Mouse (Mus musculus) large intestine, adult 2 months (tissue): ENCODE data around the gene Sirt4. TPM values are rescaled to one million over a fixed set of nuclear protein-coding genes. Genes with fewer than 3 reads are reported as not detected.
A peak's percentile ranks its signal among the peaks of the same experiment; 100 is the strongest.
"Not testable (repeated sequence)": the region's sequence is repeated elsewhere in the genome, so short reads cannot be mapped to it uniquely, and the experiment has no call there.

Experiments used
- DNase-seq: peaks from one replicate; pipeline ENCODE4 v3.0.0-alpha.2; 2012; ENCODE audit warnings: low read depth, low spot score
- WGBS: fragments of 180-500 bp; shearing (Covaris S2); methylation state at CpG from one replicate; pipeline ENCODE4 v1.1.7; 2018; 5-methylcytosine and 5-hydroxymethylcytosine counted together
- polyA plus RNA-seq: library from polyadenylated mRNA; depleted of rRNA; stranded (reverse); fragments of >200 nt; gene quantifications from 2 replicates; pipeline ENCODE4 v1.2.3, GENCODE M21; 2012; rRNA removed

The Sirt4 gene
- polyA plus RNA-seq, result 17.3 and 24.2 TPM in 2 replicates

- DNase-seq, result peak; percentile 96
These were observed at the start of gene Sirt4 for GRCm38 (mm10) chr5:115483947-115484920. TSS of gene Sirt4 (minus strand) at chr5:115484725.

GRCm38 (mm10) chr5:115531671-115532270 is 47.2 kb upstream of the Sirt4 start:
- no peak for DNase-seq
- WGBS, result 12% methylated on average over 18 of the region's 18 CpGs

More at GRCm38 (mm10) chr5:115483947-115484920, at the start of gene Sirt4:
- 3% methylated on average over 30 of the region's 30 CpGs for WGBS

- WGBS, result 80% methylated on average over 8 of the region's 8 CpGs
- no peak for DNase-seq
These were observed 45.9 kb upstream of the Sirt4 start for GRCm38 (mm10) chr5:115530447-115530809.

- no peak for DNase-seq
- WGBS, result 61% methylated on average over 7 of the region's 7 CpGs
These were observed 45.4 kb upstream of the Sirt4 start for GRCm38 (mm10) chr5:115529742-115530446.

GRCm38 (mm10) chr5:115529364-115529741 is 44.8 kb upstream of the Sirt4 start:
- no peak for DNase-seq
- 63% methylated on average over 8 of the region's 8 CpGs for WGBS

GRCm38 (mm10) chr5:115528128-115528527 is 43.6 kb upstream of the Sirt4 start:
- WGBS, result 67% methylated on average over 5 of the region's 5 CpGs
- no peak for DNase-seq

GRCm38 (mm10) chr5:115526456-115527202 is 42.1 kb upstream of the Sirt4 start:
- 82% methylated on average over 17 of the region's 17 CpGs for WGBS
- no peak for DNase-seq

GRCm38 (mm10) chr5:115525943-115526342 is 41.4 kb upstream of the Sirt4 start:
- WGBS, result 80% methylated on average over 9 of the region's 9 CpGs
- DNase-seq, result no peak

- no peak for DNase-seq
- 97% methylated on average over 4 of the region's 4 CpGs for WGBS
These were observed 40.9 kb upstream of the Sirt4 start for GRCm38 (mm10) chr5:115525416-115525815.

- WGBS, result 73% methylated on average over 12 of the region's 12 CpGs
- no peak for DNase-seq
These were observed 39.9 kb upstream of the Sirt4 start for GRCm38 (mm10) chr5:115524471-115524870.

- DNase-seq, result no peak
These were observed 39.4 kb upstream of the Sirt4 start for GRCm38 (mm10) chr5:115523971-115524370.

GRCm38 (mm10) chr5:115522981-115523499 is 38.5 kb upstream of the Sirt4 start:
- DNase-seq, result no peak
- WGBS, result 32% methylated on average over 15 of the region's 15 CpGs

More at GRCm38 (mm10) chr5:115523971-115524370, 39.4 kb upstream of the Sirt4 start:
- 62% methylated on average over 15 of the region's 15 CpGs for WGBS

- no peak for DNase-seq
- 83% methylated on average over 4 of the region's 4 CpGs for WGBS
These were observed 38.0 kb upstream of the Sirt4 start for GRCm38 (mm10) chr5:115522531-115522930.

GRCm38 (mm10) chr5:115521553-115522461 is 37.3 kb upstream of the Sirt4 start:
- 8% methylated on average over 21 of the region's 21 CpGs for WGBS
- DNase-seq, result no peak

GRCm38 (mm10) chr5:115520325-115520869 is 35.9 kb upstream of the Sirt4 start:
- 45% methylated on average over 21 of the region's 21 CpGs for WGBS
- DNase-seq, result no peak

- 94% methylated on average over 8 of the region's 8 CpGs for WGBS
- DNase-seq, result not testable (repeated sequence)
These were observed 33.7 kb upstream of the Sirt4 start for GRCm38 (mm10) chr5:115518214-115518613.

- 81% methylated on average over 9 of the region's 9 CpGs for WGBS
- no peak for DNase-seq
These were observed 33.0 kb upstream of the Sirt4 start for GRCm38 (mm10) chr5:115517501-115517900.

GRCm38 (mm10) chr5:115516908-115517307 is 32.4 kb upstream of the Sirt4 start:
- WGBS, result 82% methylated on average over 7 of the region's 7 CpGs

More at GRCm38 (mm10) chr5:115516908-115517307, 32.4 kb upstream of the Sirt4 start:
- no peak for DNase-seq
